Mouse (Mus musculus): ENCODE results near the gene Zfp346. TPM values are rescaled to one million over a fixed set of nuclear protein-coding genes. Genes with fewer than 3 reads are reported as not detected.

Zfp346 gene
- total and polyA plus RNA-seq, 3 experiments = 11.3 to 18.6 (median 12.4) TPM

DNA sequence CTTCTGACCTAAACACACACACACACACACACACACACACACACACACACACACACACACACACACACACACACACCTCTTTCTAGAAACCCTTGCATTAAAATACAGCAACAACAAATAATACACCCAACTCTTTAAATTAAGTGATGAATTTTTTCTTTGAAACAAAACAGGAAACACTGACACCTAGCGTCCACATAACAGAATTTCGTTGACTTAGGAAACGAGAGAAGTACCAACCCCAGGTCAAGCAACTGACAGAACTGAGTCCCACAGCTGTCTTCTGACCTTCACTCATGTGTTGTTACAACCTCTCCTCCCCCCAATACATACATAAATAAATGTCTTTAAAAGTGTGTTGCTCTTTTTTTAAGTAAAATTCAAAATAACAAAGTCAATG, 33.8 kb upstream of the Zfp346 start:
- peaks cover 0 to 14% of the 10 kb centered on the region in 2 experiments; a peak in 2 of 4 replicates for H3K4me1 ChIP-seq (ENCODE audit: control insufficient read depth in 1 of 2, insufficient read depth in 2 of 2)
- dilution Hi-C loops (cut with MboI; ENCODE audit: extremely low pct_ligation_motif_present, extremely low pct_unique_long_range_greater_than_20kb, low sequenced_read_pairs) (no loop called here), in situ Hi-C loops (cut with MboI; ENCODE audit: low pct_ligation_motif_present, low pct_unique_long_range_greater_than_20kb, low sequenced_read_pairs) (no loop called here)
- DNase-seq (ENCODE audit: extremely low read depth) = peak; percentile 38
- H3K9me3 ChIP-seq (replicated peaks; ENCODE audit: low read length) = no peaks in the 10 kb centered on the region
- no peak overlapping the region for H3K27ac ChIP-seq (ENCODE audit: insufficient read depth, low read depth)
- H3K9ac ChIP-seq (ENCODE audit: insufficient read depth, low read depth) = no peak overlapping the region
- no peak overlapping the region for H3K4me2 ChIP-seq (ENCODE audit: insufficient read depth, low read depth, poor library complexity, severe bottlenecking)
- no peaks in the 10 kb centered on the region for H3K27me3 ChIP-seq (replicated peaks)
- peak; percentile 44 to 74; a peak in 3 of 4 replicates for TF ChIP-seq CTCF (conservative IDR thresholded peaks at IDR 0.05 in 1 of 2, IDR thresholded peaks at IDR 0.05 in 1 of 2; ENCODE audit: low read depth in 2 of 2, low read length in 2 of 2)
- TF ChIP-seq RAD21 (IDR thresholded peaks at IDR 0.05; ENCODE audit: low read depth, low read length) = peak; percentile 67
- no peak for TF ChIP-seq ZNF384 (IDR thresholded peaks at IDR 0.05; ENCODE audit: low read depth, low read length)
- no peak for TF ChIP-seq GABPA (IDR thresholded peaks at IDR 0.05; ENCODE audit: insufficient replicate concordance, low read depth, low read length)
- peak; percentile 62 for TF ChIP-seq SMC3 (IDR thresholded peaks at IDR 0.05; ENCODE audit: low read depth, low read length)
- peaks cover 13 to 35% of the 10 kb centered on the region in 2 experiments for H3K36me3 ChIP-seq (replicated peaks in 1 of 2; ENCODE audit: control insufficient read depth in 1 of 2, insufficient read depth in 1 of 2, low read length in 1 of 2)
- no peaks in the 10 kb centered on the region for H3K79me2 ChIP-seq (replicated peaks; ENCODE audit: control insufficient read depth, extremely low read depth, insufficient read depth, poor library complexity, severe bottlenecking)
- H3K4me3 ChIP-seq (replicated peaks in 1 of 3; ENCODE audit: low read depth in 2 of 3, low read length in 2 of 3, poor library complexity in 1 of 3) = no peak overlapping the region

DNA sequence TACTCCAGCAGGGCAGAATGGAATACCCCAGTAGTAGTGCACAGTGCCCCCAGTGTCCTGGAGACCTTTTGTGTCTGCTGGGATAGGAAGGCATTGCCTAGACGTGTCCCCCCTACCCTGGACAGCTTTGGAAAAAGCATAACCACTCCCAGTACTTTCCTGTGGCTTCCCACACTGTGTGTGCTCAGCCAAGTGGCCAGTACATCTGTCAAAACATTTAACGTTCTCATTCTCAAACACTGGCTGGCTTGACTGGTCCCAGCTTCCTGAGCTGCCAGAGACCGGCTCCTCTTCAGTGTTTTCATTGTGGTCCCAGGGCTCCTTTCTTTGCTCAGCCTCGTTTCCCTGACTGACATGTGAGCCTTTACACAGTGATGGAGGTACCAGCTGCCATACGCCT, 29.5 kb upstream of the Zfp346 start:
- dilution Hi-C loops (cut with MboI; ENCODE audit: extremely low pct_ligation_motif_present, extremely low pct_unique_long_range_greater_than_20kb, low sequenced_read_pairs) = no loop called here

DNA sequence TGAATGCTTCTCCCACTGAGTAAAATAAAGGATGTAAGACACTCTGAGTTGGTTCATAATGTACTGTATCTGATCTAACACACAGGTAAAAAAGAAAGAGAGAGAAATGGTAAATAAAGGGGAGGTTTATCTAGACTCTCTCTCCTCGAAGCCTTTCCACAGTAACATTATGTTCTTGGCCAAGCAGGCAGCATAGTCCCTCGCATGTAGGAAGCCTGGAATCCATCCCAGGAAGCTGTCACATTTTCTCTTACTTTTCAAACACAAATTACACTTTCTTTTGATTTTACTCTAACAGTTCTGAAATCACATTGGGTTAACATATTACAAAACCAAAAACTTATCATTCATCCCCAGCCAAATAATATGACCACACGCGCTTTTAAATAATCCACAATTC, 12.5 kb upstream of the Zfp346 start:
- Histone ChIP-seq H3K27ac (ENCODE audit: insufficient read depth, low read depth) (no peak overlapping the region), H3K4me1 (ENCODE audit: control insufficient read depth in 1 of 2, insufficient read depth in 2 of 2) (peaks cover 0 to 2% of the 10 kb centered on the region in 2 experiments; a peak in 1 of 4 replicates), H3K9me3 (replicated peaks; ENCODE audit: low read length) (peaks cover 2% of the 10 kb centered on the region), H3K4me3 (replicated peaks in 1 of 3; ENCODE audit: low read depth in 2 of 3, low read length in 2 of 3, poor library complexity in 1 of 3) (no peak overlapping the region), H3K79me2 (replicated peaks; ENCODE audit: control insufficient read depth, extremely low read depth, insufficient read depth, poor library complexity, severe bottlenecking) (peaks cover 12% of the 10 kb centered on the region), H3K9ac (ENCODE audit: insufficient read depth, low read depth) (no peak overlapping the region), H3K36me3 (replicated peaks in 1 of 2; ENCODE audit: control insufficient read depth in 1 of 2, insufficient read depth in 1 of 2, low read length in 1 of 2) (peaks cover 15 to 45% of the 10 kb centered on the region in 2 experiments), H3K27me3 (replicated peaks) (no peaks in the 10 kb centered on the region), H3K4me2 (ENCODE audit: insufficient read depth, low read depth, poor library complexity, severe bottlenecking) (no peak overlapping the region)
- no peak for TF ChIP-seq SMC3 (IDR thresholded peaks at IDR 0.05; ENCODE audit: low read depth, low read length)
- TF ChIP-seq SIN3A (IDR thresholded peaks at IDR 0.05; ENCODE audit: low read length) = no peak
- no peak for TF ChIP-seq JUN (IDR thresholded peaks at IDR 0.05; ENCODE audit: insufficient read depth, low read depth, low read length)
- TF ChIP-seq RAD21 (IDR thresholded peaks at IDR 0.05; ENCODE audit: low read depth, low read length) = no peak
- TF ChIP-seq TBP (conservative IDR thresholded peaks at IDR 0.05; ENCODE audit: low read depth, low read length) = no peak
- no peak for TF ChIP-seq POLR2AphosphoS2 (IDR thresholded peaks at IDR 0.05; ENCODE audit: low read depth, low read length)
- no peak for TF ChIP-seq PAX5 (IDR thresholded peaks at IDR 0.05; ENCODE audit: low read length)
- TF ChIP-seq NELFE (IDR thresholded peaks at IDR 0.05; ENCODE audit: low read depth, low read length) = no peak
- TF ChIP-seq E2F4 (IDR thresholded peaks at IDR 0.05; ENCODE audit: insufficient replicate concordance, low read depth, low read length) = no peak
- DNase-seq (ENCODE audit: extremely low read depth) = no peak
- in situ Hi-C loops (cut with MboI; ENCODE audit: low pct_ligation_motif_present, low pct_unique_long_range_greater_than_20kb, low sequenced_read_pairs) (no loop called here), dilution Hi-C loops (cut with MboI; ENCODE audit: extremely low pct_ligation_motif_present, extremely low pct_unique_long_range_greater_than_20kb, low sequenced_read_pairs) (no loop called here)

More for the DNA sequence above, 29.5 kb upstream of the Zfp346 start:
- H3K9ac ChIP-seq (ENCODE audit: insufficient read depth, low read depth) = no peak overlapping the region
- in situ Hi-C loops (cut with MboI; ENCODE audit: low pct_ligation_motif_present, low pct_unique_long_range_greater_than_20kb, low sequenced_read_pairs) = no loop called here
- H3K9me3 ChIP-seq (replicated peaks; ENCODE audit: low read length) = no peaks in the 10 kb centered on the region
- no peaks in the 10 kb centered on the region for H3K27me3 ChIP-seq (replicated peaks)
- H3K4me3 ChIP-seq (replicated peaks in 1 of 3; ENCODE audit: low read depth in 2 of 3, low read length in 2 of 3, poor library complexity in 1 of 3) = no peak overlapping the region
- no peak overlapping the region for H3K27ac ChIP-seq (ENCODE audit: insufficient read depth, low read depth)
- no peak overlapping the region for H3K4me2 ChIP-seq (ENCODE audit: insufficient read depth, low read depth, poor library complexity, severe bottlenecking)
- no peak for DNase-seq (ENCODE audit: extremely low read depth)
- H3K79me2 ChIP-seq (replicated peaks; ENCODE audit: control insufficient read depth, extremely low read depth, insufficient read depth, poor library complexity, severe bottlenecking) = peaks cover 3% of the 10 kb centered on the region; the same call in 1 of the 2 replicates
- TF ChIP-seq UBTF (IDR thresholded peaks at IDR 0.05; ENCODE audit: low read depth, low read length) (no peak), SIN3A (IDR thresholded peaks at IDR 0.05; ENCODE audit: low read length) (no peak), IRF4 (IDR thresholded peaks at IDR 0.05; ENCODE audit: low read depth, low read length) (no peak), ELF1 (IDR thresholded peaks at IDR 0.05; ENCODE audit: low read depth, low read length) (no peak), KAT2A (IDR thresholded peaks at IDR 0.05; ENCODE audit: insufficient replicate concordance, low read length) (no peak), USF1 (IDR thresholded peaks at IDR 0.05; ENCODE audit: low read depth, low read length) (no peak), JUND (conservative IDR thresholded peaks at IDR 0.05; ENCODE audit: low read depth, low read length) (no peak)
- H3K4me1 ChIP-seq (ENCODE audit: control insufficient read depth in 1 of 2, insufficient read depth in 2 of 2) = no peaks in the 10 kb centered on the region
- peaks cover 15 to 49% of the 10 kb centered on the region in 2 experiments for H3K36me3 ChIP-seq (replicated peaks in 1 of 2; ENCODE audit: control insufficient read depth in 1 of 2, insufficient read depth in 1 of 2, low read length in 1 of 2)
